Mouse (Mus musculus): ENCODE results near the gene Tspan3. TPM values are rescaled to one million over a fixed set of nuclear protein-coding genes. Genes with fewer than 3 reads are reported as not detected.

Tspan3 gene
- total RNA-seq (2023), result 1 to 10 TPM; 5.5 to 6.9 TPM

DNA sequence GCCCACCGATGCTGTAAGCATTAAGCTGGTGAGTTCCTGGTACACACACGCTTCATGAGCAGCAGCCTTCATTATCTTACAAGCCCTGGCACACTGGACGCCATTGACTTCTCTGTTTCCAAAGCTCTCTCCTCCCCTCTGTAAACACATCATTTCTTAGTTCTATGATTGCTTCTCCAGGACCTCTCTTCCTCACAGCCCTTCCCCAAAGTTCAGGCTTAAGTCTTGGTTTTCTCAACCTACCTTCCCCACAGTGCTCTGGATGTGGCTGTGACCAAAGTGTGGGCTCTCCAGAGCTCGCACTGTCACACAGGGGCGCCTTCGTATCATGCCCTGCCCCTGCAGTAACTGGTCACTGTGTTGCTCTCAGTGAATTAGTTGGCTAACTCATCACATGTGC is at the start of gene Tspan3:
Gene Tspan3, minus strand, starts transcription at position 101 of the 400 bp plus-strand sequence.

DNA sequence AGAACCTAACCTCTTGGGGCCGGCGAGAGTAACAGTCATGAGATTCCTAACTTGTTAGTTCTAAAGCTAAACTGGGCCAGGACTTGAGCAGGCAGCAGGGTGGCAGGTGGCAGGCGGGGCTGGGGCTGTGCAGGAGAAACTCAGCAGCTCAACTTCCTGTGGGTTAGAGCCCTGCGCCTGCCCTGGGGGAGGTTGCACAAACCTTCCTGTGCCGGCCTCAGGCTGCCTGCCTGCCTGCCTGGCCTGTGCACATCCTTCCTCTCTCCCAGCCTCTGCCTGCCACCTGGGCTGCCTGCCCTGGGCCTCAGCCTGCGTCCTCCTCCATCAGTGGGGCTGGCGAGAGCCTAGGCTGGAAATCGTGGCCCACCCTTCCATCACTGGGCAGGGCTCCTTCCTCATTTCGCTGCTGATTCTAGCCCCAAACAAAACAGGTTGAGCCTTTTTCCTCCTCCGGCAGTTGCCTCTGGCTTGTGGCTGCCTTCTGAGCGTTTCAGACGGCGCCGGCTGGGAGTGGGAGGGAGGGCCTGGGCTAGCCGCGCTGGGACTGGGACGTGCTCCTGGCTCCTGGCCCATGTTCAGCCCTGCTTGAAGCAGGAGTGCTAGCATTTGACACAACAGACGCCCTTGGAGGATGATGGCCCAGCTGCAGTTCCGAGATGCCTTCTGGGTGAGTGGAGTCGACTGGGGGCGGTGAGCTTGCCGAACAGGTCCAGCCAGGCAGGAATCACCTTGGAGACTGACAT is 75.3 kb downstream of the Tspan3 start, which contains the start of gene Pstpip1:
Gene Pstpip1, plus strand, starts transcription at position 185 of the 743 bp plus-strand sequence.

Other genes with a start within 250 kb of the Tspan3 start
- gene Scaper, start 227.4 kb downstream of the Tspan3 start, total RNA-seq (2023), result 10 to 100 TPM; 22.1 to 25.3 TPM
- gene 4930563M21Rik, start 154.9 kb downstream of the Tspan3 start, total RNA-seq (2023), result not detected
- 10 to 100 TPM in 1 of 2 experiments, 1 to 10 TPM in 1; 8.3 to 10.1 TPM for gene Rcn2, start 123.6 kb downstream of the Tspan3 start, total RNA-seq (2023)
- 100 to 1,000 TPM; 282 to 319 TPM for gene Pstpip1, start 75.5 kb downstream of the Tspan3 start, total RNA-seq (2023)